Mouse (Mus musculus) heart, adult 2 months (tissue): Measurements from ENCODE around the gene Ap3s2.

Experiments used
- CTCF ChIP-seq: fragments of 200-600 bp; IDR thresholded peaks from 2 replicates; pipeline ENCODE4 v1.8.1; 2022; ENCODE audit warnings: antibody characterized with exemption, mild to moderate bottlenecking, moderate library complexity
- POLR2A ChIP-seq: fragments of 200-500 bp; IDR thresholded peaks from 2 replicates; pipeline ENCODE4 v1.6.1; 2011; ENCODE audit warnings: mild to moderate bottlenecking, low read depth, low read length, control low read depth; ENCODE audit not compliant: insufficient read depth

GRCm38 (mm10) chr7:79844090-79844802 is 76.2 kb downstream of the Ap3s2 start:
- no peak for TF ChIP-seq CTCF
- no peak for TF ChIP-seq POLR2A
